Mouse (Mus musculus): ENCODE measurements at regions not wholly inside any gene's neighbourhood (a gene's known extent, or its start where the extent isn't known, plus 50 kb on each side); places are given as distances from the start of the nearest gene placed in this dataset.

DNA sequence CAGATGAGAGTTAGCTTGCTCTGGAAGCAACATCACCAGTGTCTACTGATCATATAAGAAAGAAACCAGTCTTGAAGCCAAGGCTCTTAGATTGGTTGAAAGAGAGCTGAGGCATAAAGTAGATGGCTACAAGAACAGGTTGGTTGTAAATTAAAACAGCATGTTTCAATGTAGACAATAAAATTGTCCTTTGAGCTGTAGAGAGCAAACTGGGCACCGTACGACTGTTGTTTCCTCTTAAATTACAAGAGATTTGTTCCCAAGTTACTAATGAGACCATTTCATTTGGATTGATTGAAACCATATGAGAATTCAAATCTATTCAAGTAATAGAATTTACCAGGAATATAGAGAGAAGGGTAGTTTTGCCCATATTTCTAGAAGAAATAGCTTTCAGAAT lies 770.9 kb upstream of the Adgrl2 start:
- Histone ChIP-seq H3K27me3 (ENCODE audit: control insufficient read depth, insufficient read depth, low read length) (no peaks in the 10 kb centered on the region), H3K9ac (ENCODE audit: low read length) (no peak overlapping the region), H3K4me1 (replicated peaks; ENCODE audit: control insufficient read depth, insufficient read depth) (no peaks in the 10 kb centered on the region), H3K9me3 (ENCODE audit: control insufficient read depth, low read length) (no peaks in the 10 kb centered on the region), H3K36me3 (ENCODE audit: control insufficient read depth, insufficient read depth, low read length) (no peaks in the 10 kb centered on the region), H3K27ac (replicated peaks) (no peak overlapping the region), H3K4me3 (ENCODE audit: low read depth, low read length) (no peak overlapping the region), H3K4me2 (replicated peaks; ENCODE audit: low read depth) (no peak overlapping the region)
- ATAC-seq (ENCODE audit: low FRiP score, low TSS enrichment) (no peak), DNase-seq (ENCODE audit: low spot score) (no peak)
- WGBS = 92% methylated on average over 2 of the region's 2 CpGs
- TF ChIP-seq EP300 (optimal IDR thresholded peaks at IDR 0.05) = no peak
- TF ChIP-seq CTCF (IDR thresholded peaks at IDR 0.05; ENCODE audit: low read depth) = no peak

DNA sequence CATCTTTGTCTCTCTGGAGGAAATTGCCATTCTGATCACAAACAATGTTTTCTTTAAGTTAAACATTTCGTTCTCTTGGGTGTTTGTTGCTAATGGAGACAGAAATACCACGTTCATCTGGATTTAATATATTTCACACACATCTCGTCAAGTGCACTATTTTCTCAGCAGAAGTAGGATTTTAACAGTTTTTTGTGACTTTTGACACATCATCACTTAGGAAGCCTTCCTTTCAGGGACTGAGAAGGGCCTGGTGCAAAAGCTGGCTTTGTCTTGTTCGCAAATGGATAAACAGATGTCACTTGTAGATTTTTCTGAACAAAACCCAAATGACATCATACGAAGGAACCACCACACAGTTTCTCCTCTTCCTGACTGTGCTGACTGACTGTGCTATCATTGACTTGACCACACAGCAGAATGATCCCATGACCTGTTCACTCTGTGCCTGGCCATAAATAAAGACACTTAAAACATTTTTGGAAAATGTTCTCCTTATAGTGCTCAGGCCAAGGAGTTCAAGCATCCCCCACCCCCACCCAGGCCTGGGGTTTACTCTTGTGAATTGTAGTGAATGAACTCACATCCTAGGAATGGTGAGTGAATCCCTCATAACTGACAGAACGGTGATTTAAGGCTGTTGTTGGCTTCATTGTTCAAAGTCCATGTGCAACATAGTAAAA lies 767.7 kb upstream of the Adgrl2 start:
- Histone ChIP-seq H3K27me3 (ENCODE audit: control insufficient read depth, insufficient read depth, low read length) (no peaks in the 10 kb centered on the region), H3K9ac (ENCODE audit: low read length) (no peak overlapping the region), H3K4me3 (ENCODE audit: low read depth, low read length) (no peak overlapping the region), H3K36me3 (ENCODE audit: control insufficient read depth, insufficient read depth, low read length) (no peaks in the 10 kb centered on the region), H3K4me1 (replicated peaks; ENCODE audit: control insufficient read depth, insufficient read depth) (no peaks in the 10 kb centered on the region), H3K4me2 (replicated peaks; ENCODE audit: low read depth) (no peak overlapping the region), H3K27ac (replicated peaks) (no peak overlapping the region), H3K9me3 (ENCODE audit: control insufficient read depth, low read length) (no peaks in the 10 kb centered on the region)
- DNase-seq (ENCODE audit: low spot score) (no peak), ATAC-seq (ENCODE audit: low FRiP score, low TSS enrichment) (no peak)
- 49% methylated on average over 6 of the region's 6 CpGs for WGBS
- TF ChIP-seq CTCF (IDR thresholded peaks at IDR 0.05; ENCODE audit: low read depth) = no peak
- no peak for TF ChIP-seq EP300 (optimal IDR thresholded peaks at IDR 0.05)

- Histone ChIP-seq H3K4me1 (replicated peaks; ENCODE audit: control insufficient read depth, insufficient read depth) (no peaks in the 10 kb centered on the region), H3K36me3 (ENCODE audit: control insufficient read depth, insufficient read depth, low read length) (no peaks in the 10 kb centered on the region), H3K9ac (ENCODE audit: low read length) (no peak overlapping the region), H3K4me3 (ENCODE audit: low read depth, low read length) (no peak overlapping the region), H3K9me3 (ENCODE audit: control insufficient read depth, low read length) (no peaks in the 10 kb centered on the region), H3K27me3 (ENCODE audit: control insufficient read depth, insufficient read depth, low read length) (no peaks in the 10 kb centered on the region), H3K27ac (replicated peaks) (no peak overlapping the region), H3K4me2 (replicated peaks; ENCODE audit: low read depth) (no peak overlapping the region)
- no peak for TF ChIP-seq CTCF (IDR thresholded peaks at IDR 0.05; ENCODE audit: low read depth)
- no peak for DNase-seq (ENCODE audit: low spot score)
- WGBS = 27% methylated on average over 3 of the region's 3 CpGs
- no peak for ATAC-seq (ENCODE audit: low FRiP score, low TSS enrichment)
Observed at GRCm38 (mm10) chr3:149736069-149736468, 745.7 kb upstream of the Adgrl2 start.

- 84% methylated on average over 4 of the region's 4 CpGs for WGBS
- ATAC-seq (ENCODE audit: low FRiP score, low TSS enrichment) (no peak), DNase-seq (ENCODE audit: low spot score) (no peak)
- Histone ChIP-seq H3K4me2 (replicated peaks; ENCODE audit: low read depth) (no peak overlapping the region), H3K27ac (replicated peaks) (no peak overlapping the region), H3K4me3 (ENCODE audit: low read depth, low read length) (no peak overlapping the region), H3K36me3 (ENCODE audit: control insufficient read depth, insufficient read depth, low read length) (no peaks in the 10 kb centered on the region), H3K9ac (ENCODE audit: low read length) (no peak overlapping the region), H3K27me3 (ENCODE audit: control insufficient read depth, insufficient read depth, low read length) (no peaks in the 10 kb centered on the region), H3K4me1 (replicated peaks; ENCODE audit: control insufficient read depth, insufficient read depth) (no peaks in the 10 kb centered on the region), H3K9me3 (ENCODE audit: control insufficient read depth, low read length) (no peaks in the 10 kb centered on the region)
- no peak for TF ChIP-seq EP300 (optimal IDR thresholded peaks at IDR 0.05)
- TF ChIP-seq CTCF (IDR thresholded peaks at IDR 0.05; ENCODE audit: low read depth) = no peak
Observed at GRCm38 (mm10) chr3:149726212-149726611, 735.9 kb upstream of the Adgrl2 start.

DNA sequence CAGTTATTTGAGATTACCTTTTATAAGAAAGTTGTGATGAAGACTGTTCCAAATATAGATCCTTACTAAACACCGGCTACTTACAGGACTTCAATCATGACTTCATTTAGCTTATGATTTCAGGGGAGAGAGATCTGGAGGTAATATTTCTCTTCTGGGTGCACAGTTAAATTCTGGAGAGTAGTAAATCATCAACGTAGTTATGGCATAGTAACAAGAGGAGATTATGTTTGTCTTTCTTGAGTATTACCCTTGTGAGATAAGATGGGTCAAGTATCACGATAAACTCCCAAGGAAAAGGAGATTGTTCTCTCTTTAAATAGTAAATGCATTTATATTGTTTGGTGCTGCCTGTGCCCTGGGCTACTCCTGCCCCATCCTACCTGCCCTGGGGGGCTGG lies 734.5 kb upstream of the Adgrl2 start:
- Histone ChIP-seq H3K9ac (ENCODE audit: low read length) (no peak overlapping the region), H3K36me3 (ENCODE audit: control insufficient read depth, insufficient read depth, low read length) (no peaks in the 10 kb centered on the region), H3K4me2 (replicated peaks; ENCODE audit: low read depth) (no peak overlapping the region), H3K4me1 (replicated peaks; ENCODE audit: control insufficient read depth, insufficient read depth) (no peaks in the 10 kb centered on the region), H3K9me3 (ENCODE audit: control insufficient read depth, low read length) (no peaks in the 10 kb centered on the region), H3K27me3 (ENCODE audit: control insufficient read depth, insufficient read depth, low read length) (no peaks in the 10 kb centered on the region), H3K4me3 (ENCODE audit: low read depth, low read length) (no peak overlapping the region), H3K27ac (replicated peaks) (no peak overlapping the region)
- DNase-seq (ENCODE audit: low spot score) = no peak
- no peak for TF ChIP-seq EP300 (optimal IDR thresholded peaks at IDR 0.05)
- TF ChIP-seq CTCF (IDR thresholded peaks at IDR 0.05; ENCODE audit: low read depth) = no peak
- 74% methylated on average over 3 of the region's 3 CpGs for WGBS
- ATAC-seq (ENCODE audit: low FRiP score, low TSS enrichment) = no peak

- ATAC-seq (ENCODE audit: low FRiP score, low TSS enrichment) (no peak), DNase-seq (ENCODE audit: low spot score) (no peak)
- TF ChIP-seq CTCF (IDR thresholded peaks at IDR 0.05; ENCODE audit: low read depth) (no peak), EP300 (optimal IDR thresholded peaks at IDR 0.05) (no peak)
- Histone ChIP-seq H3K36me3 (ENCODE audit: control insufficient read depth, insufficient read depth, low read length) (no peaks in the 10 kb centered on the region), H3K27me3 (ENCODE audit: control insufficient read depth, insufficient read depth, low read length) (no peaks in the 10 kb centered on the region), H3K4me3 (ENCODE audit: low read depth, low read length) (no peak overlapping the region), H3K9ac (ENCODE audit: low read length) (no peak overlapping the region), H3K27ac (replicated peaks) (no peak overlapping the region), H3K9me3 (ENCODE audit: control insufficient read depth, low read length) (no peaks in the 10 kb centered on the region), H3K4me2 (replicated peaks; ENCODE audit: low read depth) (no peak overlapping the region), H3K4me1 (replicated peaks; ENCODE audit: control insufficient read depth, insufficient read depth) (no peaks in the 10 kb centered on the region)
- 58% methylated on average over 4 of the region's 4 CpGs for WGBS
Observed at GRCm38 (mm10) chr3:149721832-149722231, 731.5 kb upstream of the Adgrl2 start.
